Mouse (Mus musculus): ENCODE data around the gene Pcgf5. TPM values are rescaled to one million over a fixed set of nuclear protein-coding genes. Genes with fewer than 3 reads are reported as not detected.

The Pcgf5 gene
- polyA plus RNA-seq, 1 experiment from 2014 or later, result 11.3 TPM

DNA sequence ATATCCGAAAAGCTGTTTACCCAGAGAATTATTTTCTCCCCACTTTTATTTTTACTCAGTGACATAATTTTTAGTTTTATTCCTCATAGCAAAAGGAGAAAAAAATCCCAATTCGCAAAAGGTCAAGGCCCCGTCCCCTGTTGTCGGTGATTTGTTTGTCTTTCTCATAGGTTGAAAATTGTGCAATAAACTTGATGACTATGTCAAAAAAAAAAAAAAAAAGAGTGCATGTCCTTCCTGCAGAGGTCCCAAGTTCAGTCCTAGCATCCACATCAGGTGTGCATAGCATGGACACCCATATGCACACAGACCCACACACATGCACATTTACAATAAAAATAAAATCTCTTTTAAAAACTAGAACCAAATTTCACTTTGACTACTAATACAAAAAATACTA lies 105.3 kb downstream of the Pcgf5 start:
- 90% methylated on average over 4 of the region's 4 CpGs for WGBS
- Histone ChIP-seq H3K4me1 (peaks cover 6% of the 10 kb centered on the region; the same call in 1 of the 2 replicates), H3K36me3 (no peaks in the 10 kb centered on the region), H3K27me3 (ENCODE audit: low read depth, poor library complexity, severe bottlenecking) (no peaks in the 10 kb centered on the region), H3K27ac (replicated peaks) (no peak overlapping the region), H3K4me3 (no peak overlapping the region), H3K9me3 (replicated peaks) (no peaks in the 10 kb centered on the region)
- no peak for DNase-seq (ENCODE audit: low spot score)

- H3K4me1 ChIP-seq, result no peaks in the 10 kb centered on the region
- peak; percentile 42 for DNase-seq (ENCODE audit: low spot score)
- no peaks in the 10 kb centered on the region for H3K36me3 ChIP-seq
- H3K27ac ChIP-seq (replicated peaks), result no peak overlapping the region
- WGBS, result 20% methylated on average over 6 of the region's 6 CpGs
- H3K9me3 ChIP-seq (replicated peaks), result no peaks in the 10 kb centered on the region
- no peak overlapping the region for H3K4me3 ChIP-seq
- no peaks in the 10 kb centered on the region for H3K27me3 ChIP-seq (ENCODE audit: low read depth, poor library complexity, severe bottlenecking)
Measured at GRCm38 (mm10) chr19:36470106-36470505, 122.0 kb downstream of the Pcgf5 start.

- 89% methylated on average over 3 of the region's 3 CpGs for WGBS
- H3K9me3 ChIP-seq (replicated peaks), result no peaks in the 10 kb centered on the region
- no peaks in the 10 kb centered on the region for H3K36me3 ChIP-seq
- H3K27me3 ChIP-seq (ENCODE audit: low read depth, poor library complexity, severe bottlenecking), result no peaks in the 10 kb centered on the region
- DNase-seq (ENCODE audit: low spot score), result no peak
- H3K4me1 ChIP-seq, result no peaks in the 10 kb centered on the region
- no peak overlapping the region for H3K4me3 ChIP-seq
- no peak overlapping the region for H3K27ac ChIP-seq (replicated peaks)
Measured at GRCm38 (mm10) chr19:36471325-36471724, 123.2 kb downstream of the Pcgf5 start.

- 91% methylated on average over 4 of the region's 4 CpGs for WGBS
- no peak for DNase-seq (ENCODE audit: low spot score)
Measured at GRCm38 (mm10) chr19:36476596-36476995, 128.5 kb downstream of the Pcgf5 start.

DNA sequence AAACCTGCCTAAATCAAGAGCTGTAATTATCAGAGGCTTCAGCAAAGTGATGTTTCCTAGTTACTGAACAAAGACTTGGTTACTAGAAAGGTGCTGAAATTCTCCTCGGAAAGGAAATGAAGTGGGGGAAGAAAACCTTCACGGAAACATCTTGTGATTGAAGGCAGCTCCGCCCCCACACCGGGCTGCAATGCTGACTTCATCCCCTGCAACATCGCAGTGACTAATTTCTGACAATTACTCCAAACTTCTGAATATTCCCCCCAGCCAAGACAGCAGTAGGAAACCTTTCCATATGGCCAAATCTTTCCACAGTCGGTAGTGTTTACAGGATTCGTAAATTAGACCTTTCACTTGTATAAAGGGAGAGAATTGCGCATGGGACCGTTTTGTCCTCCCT lies 129.0 kb downstream of the Pcgf5 start:
- Histone ChIP-seq H3K9me3 (replicated peaks) (no peaks in the 10 kb centered on the region), H3K4me1 (no peaks in the 10 kb centered on the region), H3K27ac (replicated peaks) (no peak overlapping the region), H3K27me3 (ENCODE audit: low read depth, poor library complexity, severe bottlenecking) (no peaks in the 10 kb centered on the region), H3K4me3 (no peak overlapping the region), H3K36me3 (no peaks in the 10 kb centered on the region)
- no peak for DNase-seq (ENCODE audit: low spot score)
- 72% methylated on average over 9 of the region's 9 CpGs for WGBS

More at GRCm38 (mm10) chr19:36476596-36476995, 128.5 kb downstream of the Pcgf5 start:
- no peaks in the 10 kb centered on the region for H3K4me1 ChIP-seq
- no peak overlapping the region for H3K27ac ChIP-seq (replicated peaks)
- no peaks in the 10 kb centered on the region for H3K27me3 ChIP-seq (ENCODE audit: low read depth, poor library complexity, severe bottlenecking)
- no peaks in the 10 kb centered on the region for H3K9me3 ChIP-seq (replicated peaks)
- H3K36me3 ChIP-seq, result no peaks in the 10 kb centered on the region
- H3K4me3 ChIP-seq, result no peak overlapping the region

DNA sequence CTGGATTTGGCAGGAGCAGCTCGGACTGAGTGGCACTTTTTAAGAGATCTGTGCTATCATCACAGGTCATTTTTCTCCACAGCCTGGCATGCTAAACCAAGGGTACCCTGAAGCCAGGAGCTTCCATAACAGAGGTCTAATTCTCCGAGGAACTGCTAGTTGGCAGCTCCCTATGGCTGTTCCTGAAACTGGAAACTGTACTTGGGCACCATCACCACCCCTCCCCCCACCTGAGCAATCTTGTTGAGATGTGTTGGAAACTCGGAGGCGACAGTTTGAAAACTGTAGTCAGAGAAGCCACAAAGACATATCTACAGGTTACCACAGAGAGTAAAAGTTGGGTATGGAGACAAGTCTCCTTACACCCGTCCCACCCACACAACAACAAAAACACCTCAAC lies 129.6 kb downstream of the Pcgf5 start:
- DNase-seq (ENCODE audit: low spot score), result no peak
- WGBS, result 82% methylated on average over 5 of the region's 5 CpGs
- no peak overlapping the region for H3K4me3 ChIP-seq
- no peaks in the 10 kb centered on the region for H3K36me3 ChIP-seq
- H3K27ac ChIP-seq (replicated peaks), result no peak overlapping the region
- no peaks in the 10 kb centered on the region for H3K9me3 ChIP-seq (replicated peaks)
- H3K4me1 ChIP-seq, result no peaks in the 10 kb centered on the region
- no peaks in the 10 kb centered on the region for H3K27me3 ChIP-seq (ENCODE audit: low read depth, poor library complexity, severe bottlenecking)

- 85% methylated on average over 6 of the region's 6 CpGs for WGBS
- no peak for DNase-seq (ENCODE audit: low spot score)
- H3K36me3 ChIP-seq, result no peaks in the 10 kb centered on the region
Measured at GRCm38 (mm10) chr19:36490911-36491310, 142.8 kb downstream of the Pcgf5 start.

GRCm38 (mm10) chr19:36495555-36495954 lies 147.4 kb downstream of the Pcgf5 start:
- no peak overlapping the region for H3K4me3 ChIP-seq
- H3K9me3 ChIP-seq (replicated peaks), result no peaks in the 10 kb centered on the region
- H3K4me1 ChIP-seq, result no peaks in the 10 kb centered on the region
- no peak overlapping the region for H3K27ac ChIP-seq (replicated peaks)
- no peaks in the 10 kb centered on the region for H3K36me3 ChIP-seq
- 84% methylated on average over 3 of the region's 3 CpGs for WGBS
- DNase-seq (ENCODE audit: low spot score), result no peak
- H3K27me3 ChIP-seq (ENCODE audit: low read depth, poor library complexity, severe bottlenecking), result no peaks in the 10 kb centered on the region

More at GRCm38 (mm10) chr19:36490911-36491310, 142.8 kb downstream of the Pcgf5 start:
- Histone ChIP-seq H3K4me3 (no peak overlapping the region), H3K4me1 (no peaks in the 10 kb centered on the region), H3K9me3 (replicated peaks) (peaks cover 10% of the 10 kb centered on the region), H3K27ac (replicated peaks) (no peak overlapping the region), H3K27me3 (ENCODE audit: low read depth, poor library complexity, severe bottlenecking) (no peaks in the 10 kb centered on the region)

DNA sequence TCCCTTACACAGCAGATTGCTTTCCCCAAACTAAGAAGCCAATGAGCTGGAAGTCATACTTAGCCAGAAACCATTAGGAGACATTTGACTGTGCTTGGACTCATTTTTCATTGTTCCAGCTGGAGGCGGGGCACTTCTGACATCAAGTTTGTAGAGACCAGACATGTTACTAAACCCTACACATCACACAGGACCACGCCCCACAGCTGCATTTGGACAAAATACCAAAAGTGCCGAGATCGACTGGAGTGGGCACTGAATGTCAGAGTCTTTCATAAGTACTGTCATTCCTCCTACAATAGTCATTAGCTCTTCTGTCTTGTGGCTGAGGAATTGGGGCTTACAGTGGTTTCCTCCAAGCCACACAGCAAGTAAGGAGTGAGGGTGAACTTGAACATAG lies 148.4 kb downstream of the Pcgf5 start:
- Histone ChIP-seq H3K4me1 (no peaks in the 10 kb centered on the region), H3K36me3 (no peaks in the 10 kb centered on the region), H3K4me3 (no peak overlapping the region), H3K27ac (replicated peaks) (no peak overlapping the region), H3K27me3 (ENCODE audit: low read depth, poor library complexity, severe bottlenecking) (no peaks in the 10 kb centered on the region), H3K9me3 (replicated peaks) (no peaks in the 10 kb centered on the region)
- 92% methylated on average over 4 of the region's 4 CpGs for WGBS
- DNase-seq (ENCODE audit: low spot score), result no peak

GRCm38 (mm10) chr19:36497067-36497466 lies 149.0 kb downstream of the Pcgf5 start:
- 81% methylated on average over 4 of the region's 4 CpGs for WGBS

GRCm38 (mm10) chr19:36497744-36498143 lies 149.6 kb downstream of the Pcgf5 start:
- Histone ChIP-seq H3K9me3 (replicated peaks) (no peaks in the 10 kb centered on the region), H3K36me3 (no peaks in the 10 kb centered on the region), H3K27ac (replicated peaks) (no peak overlapping the region), H3K4me1 (no peaks in the 10 kb centered on the region), H3K4me3 (no peak overlapping the region), H3K27me3 (ENCODE audit: low read depth, poor library complexity, severe bottlenecking) (no peaks in the 10 kb centered on the region)
- DNase-seq (ENCODE audit: low spot score), result no peak
- WGBS, result 81% methylated on average over 5 of the region's 5 CpGs

More at GRCm38 (mm10) chr19:36497067-36497466, 149.0 kb downstream of the Pcgf5 start:
- Histone ChIP-seq H3K27ac (replicated peaks) (no peak overlapping the region), H3K4me1 (no peaks in the 10 kb centered on the region), H3K9me3 (replicated peaks) (no peaks in the 10 kb centered on the region), H3K36me3 (no peaks in the 10 kb centered on the region), H3K27me3 (ENCODE audit: low read depth, poor library complexity, severe bottlenecking) (no peaks in the 10 kb centered on the region), H3K4me3 (no peak overlapping the region)
- DNase-seq (ENCODE audit: low spot score), result no peak

GRCm38 (mm10) chr19:36504716-36505115 lies 156.6 kb downstream of the Pcgf5 start:
- Histone ChIP-seq H3K9me3 (replicated peaks) (no peaks in the 10 kb centered on the region), H3K4me3 (no peak overlapping the region), H3K4me1 (no peaks in the 10 kb centered on the region), H3K27me3 (ENCODE audit: low read depth, poor library complexity, severe bottlenecking) (no peaks in the 10 kb centered on the region), H3K27ac (replicated peaks) (no peak overlapping the region), H3K36me3 (no peaks in the 10 kb centered on the region)
- 92% methylated on average over 2 of the region's 2 CpGs for WGBS
- no peak for DNase-seq (ENCODE audit: low spot score)
